Mouse (Mus musculus) cerebellum, adult 9-11 months (tissue): Measurements from ENCODE around the gene Fgf3.

ENCODE experiments used
- DNase-seq: peaks from one replicate; pipeline ENCODE4 v3.0.0; 2022

Fgf3 gene

GRCm38 (mm10) chr7:144837891-144838488 lies at the start of gene Fgf3:
TSS of gene Fgf3 (plus strand) at chr7:144838083.
- no peak for DNase-seq

- DNase-seq = no peak
Measured at GRCm38 (mm10) chr7:144788631-144789030, 49.3 kb upstream of the Fgf3 start.

- DNase-seq = no peak
Measured at GRCm38 (mm10) chr7:144789601-144790556, 48.0 kb upstream of the Fgf3 start.

GRCm38 (mm10) chr7:144791426-144791825 lies 46.5 kb upstream of the Fgf3 start:
- DNase-seq = no peak

- DNase-seq = no peak
Measured at GRCm38 (mm10) chr7:144793296-144793695, 44.6 kb upstream of the Fgf3 start.

GRCm38 (mm10) chr7:144795976-144796474 lies 41.9 kb upstream of the Fgf3 start:
- DNase-seq = no peak

GRCm38 (mm10) chr7:144796986-144797735 lies 40.7 kb upstream of the Fgf3 start:
- peak; percentile 62 for DNase-seq

- peak; percentile 13 for DNase-seq
Measured at GRCm38 (mm10) chr7:144798471-144798870, 39.4 kb upstream of the Fgf3 start.

GRCm38 (mm10) chr7:144807036-144807435 lies 30.8 kb upstream of the Fgf3 start:
- DNase-seq = no peak

- DNase-seq = no peak
Measured at GRCm38 (mm10) chr7:144807976-144808577, 29.8 kb upstream of the Fgf3 start.

GRCm38 (mm10) chr7:144811521-144811920 lies 26.4 kb upstream of the Fgf3 start:
- no peak for DNase-seq

GRCm38 (mm10) chr7:144821901-144822300 lies 16.0 kb upstream of the Fgf3 start:
- DNase-seq = no peak

- DNase-seq = no peak
Measured at GRCm38 (mm10) chr7:144823988-144824387, 13.9 kb upstream of the Fgf3 start.

- no peak for DNase-seq
Measured at GRCm38 (mm10) chr7:144828369-144828768, 9.5 kb upstream of the Fgf3 start.

- DNase-seq = no peak
Measured at GRCm38 (mm10) chr7:144838522-144839503, 930 bp downstream of the Fgf3 start.

GRCm38 (mm10) chr7:144846158-144846557 lies 8.3 kb downstream of the Fgf3 start:
- DNase-seq = no peak

GRCm38 (mm10) chr7:144847067-144847466 lies 9.2 kb downstream of the Fgf3 start, which contains the start of gene Fgf4:
TSS of gene Fgf4 (plus strand) at chr7:144847367.
- DNase-seq = no peak

- DNase-seq = no peak
Measured at GRCm38 (mm10) chr7:144851321-144851720, 13.4 kb downstream of the Fgf3 start.

GRCm38 (mm10) chr7:144854966-144855365 lies 17.1 kb downstream of the Fgf3 start:
- DNase-seq = no peak

- no peak for DNase-seq
Measured at GRCm38 (mm10) chr7:144857158-144857557, 19.3 kb downstream of the Fgf3 start.

GRCm38 (mm10) chr7:144857826-144858342 lies 20.0 kb downstream of the Fgf3 start:
- DNase-seq = no peak
